Mouse (Mus musculus) bone marrow macrophage, adult 2 months (primary cell): ENCODE measurements around the gene Zzz3.

Source experiments
- CTCF ChIP-seq: IDR thresholded peaks from 2 replicates; pipeline ENCODE4 v1.5.1; 2012; ENCODE audit warnings: low read depth, mild to moderate bottlenecking, low read length, moderate library complexity
- POLR2A ChIP-seq: IDR thresholded peaks from 2 replicates; pipeline ENCODE4 v1.6.1; 2012; ENCODE audit warnings: mild to moderate bottlenecking, low read depth, low read length, borderline replicate concordance

DNA sequence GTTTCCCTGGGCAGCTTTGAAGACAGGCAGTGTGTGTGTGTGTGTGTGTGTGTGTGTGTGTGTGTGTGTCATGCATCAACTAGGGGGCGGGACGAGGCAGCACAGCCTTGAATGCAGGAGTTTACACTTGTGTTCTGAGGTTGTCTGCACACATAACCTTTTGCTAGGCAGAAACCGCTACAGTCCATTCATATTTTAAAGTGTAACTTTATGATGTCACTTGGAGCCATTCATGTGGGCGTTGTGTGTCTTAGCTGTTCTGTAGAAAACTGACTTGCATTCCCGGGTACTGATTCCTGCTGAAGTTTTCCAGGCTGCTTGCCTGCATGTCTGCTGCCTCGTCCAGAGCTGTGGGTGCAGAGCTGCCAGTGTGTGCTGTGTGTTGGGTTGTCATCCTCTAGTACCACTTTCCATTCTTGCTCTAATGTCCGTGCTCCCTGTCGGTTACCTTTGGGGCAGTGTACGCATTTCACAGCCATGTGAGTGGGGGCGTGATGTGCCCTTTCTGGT lies 66.8 kb downstream of the Zzz3 start:
- TF ChIP-seq POLR2A (no peak), CTCF (no peak)
